Mouse (Mus musculus): ENCODE measurements at regions not wholly inside any gene's neighbourhood (a gene's known extent, or its start where the extent isn't known, plus 50 kb on each side); places are given as distances from the start of the nearest gene placed in this dataset.

- TF ChIP-seq POLR2A (IDR thresholded peaks at IDR 0.05; ENCODE audit: low read depth, low read length) (no peak), CTCF (conservative IDR thresholded peaks at IDR 0.05; ENCODE audit: insufficient read depth, insufficient read length, low read depth, low read length) (no peak)
These were observed 146.0 kb downstream of the Opa1 start for GRCm38 (mm10) chr16:29725153-29725552.

Measured in kidney, adult 2 months (tissue).